Mouse (Mus musculus): Measurements from ENCODE around the gene Fmnl3. TPM values are rescaled to one million over a fixed set of nuclear protein-coding genes. Genes with fewer than 3 reads are reported as not detected.

Fmnl3 gene
- total and polyA plus RNA-seq, 2 experiments from 2014 or later = 8.2 to 15.2 TPM

GRCm38 (mm10) chr15:99364022-99364530, 6.2 kb downstream of the Fmnl3 start:
- no peak overlapping the region for H3K4me2 ChIP-seq (ENCODE audit: low read depth, low read length)
- no peaks in the 10 kb centered on the region for H3K9me3 ChIP-seq (ENCODE audit: low read length)
- no peaks in the 10 kb centered on the region for H3K27me3 ChIP-seq (ENCODE audit: insufficient read depth, low read length)
- H3K9ac ChIP-seq (replicated peaks; ENCODE audit: low read length) = no peak overlapping the region
- WGBS = 66% methylated on average over 7 of the region's 7 CpGs
- H3K27ac ChIP-seq = no peak overlapping the region
- no peak overlapping the region for H3K4me3 ChIP-seq (ENCODE audit: low read length)
- no peak for TF ChIP-seq CTCF (IDR thresholded peaks at IDR 0.05; ENCODE audit: low read depth)
- H3K4me1 ChIP-seq (ENCODE audit: insufficient read depth, low read length) = 0 out of 2 replicates have a peak, but pooled peaks cover 7% of the 10 kb centered on the region
- ATAC-seq (no peak), DNase-seq (ENCODE audit: low spot score) (no peak)
- H3K36me3 ChIP-seq (ENCODE audit: insufficient read depth, low read length) = no peaks in the 10 kb centered on the region

GRCm38 (mm10) chr15:99358952-99359351, 11.3 kb downstream of the Fmnl3 start:
- DNase-seq (ENCODE audit: low spot score) (no peak), ATAC-seq (no peak)
- Histone ChIP-seq H3K36me3 (ENCODE audit: insufficient read depth, low read length) (no peaks in the 10 kb centered on the region), H3K27ac (no peak overlapping the region), H3K9ac (replicated peaks; ENCODE audit: low read length) (no peak overlapping the region), H3K4me3 (ENCODE audit: low read length) (no peak overlapping the region), H3K9me3 (ENCODE audit: low read length) (no peaks in the 10 kb centered on the region), H3K27me3 (ENCODE audit: insufficient read depth, low read length) (no peaks in the 10 kb centered on the region), H3K4me2 (ENCODE audit: low read depth, low read length) (no peak overlapping the region), H3K4me1 (ENCODE audit: insufficient read depth, low read length) (no peaks in the 10 kb centered on the region)
- WGBS = 85% methylated on average over 9 of the region's 9 CpGs
- TF ChIP-seq CTCF (IDR thresholded peaks at IDR 0.05; ENCODE audit: low read depth) = no peak

GRCm38 (mm10) chr15:99356462-99356861, 13.8 kb downstream of the Fmnl3 start:
- no peak overlapping the region for H3K4me2 ChIP-seq (ENCODE audit: low read depth, low read length)
- no peak overlapping the region for H3K27ac ChIP-seq
- WGBS = 72% methylated on average over 6 of the region's 6 CpGs
- H3K9me3 ChIP-seq (ENCODE audit: low read length) = no peaks in the 10 kb centered on the region
- TF ChIP-seq CTCF (IDR thresholded peaks at IDR 0.05; ENCODE audit: low read depth) = no peak
- H3K9ac ChIP-seq (replicated peaks; ENCODE audit: low read length) = no peak overlapping the region
- H3K27me3 ChIP-seq (ENCODE audit: insufficient read depth, low read length) = no peaks in the 10 kb centered on the region
- ATAC-seq (no peak), DNase-seq (ENCODE audit: low spot score) (no peak)
- H3K4me3 ChIP-seq (ENCODE audit: low read length) = no peak overlapping the region
- no peaks in the 10 kb centered on the region for H3K4me1 ChIP-seq (ENCODE audit: insufficient read depth, low read length)
- no peaks in the 10 kb centered on the region for H3K36me3 ChIP-seq (ENCODE audit: insufficient read depth, low read length)

GRCm38 (mm10) chr15:99355660-99356059, 14.6 kb downstream of the Fmnl3 start:
- ATAC-seq (no peak), DNase-seq (ENCODE audit: low spot score) (no peak)
- H3K27ac ChIP-seq = no peak overlapping the region
- H3K4me1 ChIP-seq (ENCODE audit: insufficient read depth, low read length) = no peaks in the 10 kb centered on the region
- no peaks in the 10 kb centered on the region for H3K36me3 ChIP-seq (ENCODE audit: insufficient read depth, low read length)
- 68% methylated on average over 6 of the region's 6 CpGs for WGBS
- H3K4me3 ChIP-seq (ENCODE audit: low read length) = no peak overlapping the region
- H3K9ac ChIP-seq (replicated peaks; ENCODE audit: low read length) = no peak overlapping the region
- H3K4me2 ChIP-seq (ENCODE audit: low read depth, low read length) = no peak overlapping the region
- H3K27me3 ChIP-seq (ENCODE audit: insufficient read depth, low read length) = no peaks in the 10 kb centered on the region
- TF ChIP-seq CTCF (IDR thresholded peaks at IDR 0.05; ENCODE audit: low read depth) = no peak
- H3K9me3 ChIP-seq (ENCODE audit: low read length) = no peaks in the 10 kb centered on the region

- DNase-seq (ENCODE audit: low spot score) = no peak
- H3K9ac ChIP-seq (replicated peaks; ENCODE audit: low read length) = no peak overlapping the region
- 83% methylated on average over 5 of the region's 5 CpGs for WGBS
Measured at GRCm38 (mm10) chr15:99352306-99352705, 18.0 kb downstream of the Fmnl3 start.

GRCm38 (mm10) chr15:99351610-99352009, 18.7 kb downstream of the Fmnl3 start:
- no peak for TF ChIP-seq CTCF (IDR thresholded peaks at IDR 0.05; ENCODE audit: low read depth)
- no peaks in the 10 kb centered on the region for H3K4me1 ChIP-seq (ENCODE audit: insufficient read depth, low read length)
- no peaks in the 10 kb centered on the region for H3K36me3 ChIP-seq (ENCODE audit: insufficient read depth, low read length)
- 75% methylated on average over 6 of the region's 6 CpGs for WGBS
- ATAC-seq (no peak), DNase-seq (ENCODE audit: low spot score) (no peak)
- H3K4me3 ChIP-seq (ENCODE audit: low read length) = no peak overlapping the region
- no peak overlapping the region for H3K27ac ChIP-seq
- H3K27me3 ChIP-seq (ENCODE audit: insufficient read depth, low read length) = no peaks in the 10 kb centered on the region
- H3K9ac ChIP-seq (replicated peaks; ENCODE audit: low read length) = no peak overlapping the region
- no peaks in the 10 kb centered on the region for H3K9me3 ChIP-seq (ENCODE audit: low read length)
- H3K4me2 ChIP-seq (ENCODE audit: low read depth, low read length) = no peak overlapping the region

More at GRCm38 (mm10) chr15:99352306-99352705, 18.0 kb downstream of the Fmnl3 start:
- H3K4me1 ChIP-seq (ENCODE audit: insufficient read depth, low read length) = no peaks in the 10 kb centered on the region
- no peak overlapping the region for H3K4me2 ChIP-seq (ENCODE audit: low read depth, low read length)
- no peaks in the 10 kb centered on the region for H3K36me3 ChIP-seq (ENCODE audit: insufficient read depth, low read length)
- no peak overlapping the region for H3K27ac ChIP-seq
- no peaks in the 10 kb centered on the region for H3K27me3 ChIP-seq (ENCODE audit: insufficient read depth, low read length)
- TF ChIP-seq CTCF (IDR thresholded peaks at IDR 0.05; ENCODE audit: low read depth) = no peak
- H3K9me3 ChIP-seq (ENCODE audit: low read length) = no peaks in the 10 kb centered on the region
- H3K4me3 ChIP-seq (ENCODE audit: low read length) = no peak overlapping the region
- no peak for ATAC-seq

GRCm38 (mm10) chr15:99344961-99345360, 25.3 kb downstream of the Fmnl3 start:
- Histone ChIP-seq H3K9ac (replicated peaks; ENCODE audit: low read length) (no peak overlapping the region), H3K36me3 (ENCODE audit: insufficient read depth, low read length) (no peaks in the 10 kb centered on the region), H3K4me1 (ENCODE audit: insufficient read depth, low read length) (peaks cover 22% of the 10 kb centered on the region), H3K27ac (no peak overlapping the region), H3K4me3 (ENCODE audit: low read length) (no peak overlapping the region), H3K27me3 (ENCODE audit: insufficient read depth, low read length) (no peaks in the 10 kb centered on the region), H3K4me2 (ENCODE audit: low read depth, low read length) (no peak overlapping the region), H3K9me3 (ENCODE audit: low read length) (no peaks in the 10 kb centered on the region)
- ATAC-seq = no peak
- no peak for TF ChIP-seq CTCF (IDR thresholded peaks at IDR 0.05; ENCODE audit: low read depth)
- 83% methylated on average over 4 of the region's 4 CpGs for WGBS
- no peak for DNase-seq (ENCODE audit: low spot score)

All from hindbrain, postnatal 0 days (tissue).